Mouse (Mus musculus): ENCODE data around the gene Npepl1.

Gene Npepl1

DNA sequence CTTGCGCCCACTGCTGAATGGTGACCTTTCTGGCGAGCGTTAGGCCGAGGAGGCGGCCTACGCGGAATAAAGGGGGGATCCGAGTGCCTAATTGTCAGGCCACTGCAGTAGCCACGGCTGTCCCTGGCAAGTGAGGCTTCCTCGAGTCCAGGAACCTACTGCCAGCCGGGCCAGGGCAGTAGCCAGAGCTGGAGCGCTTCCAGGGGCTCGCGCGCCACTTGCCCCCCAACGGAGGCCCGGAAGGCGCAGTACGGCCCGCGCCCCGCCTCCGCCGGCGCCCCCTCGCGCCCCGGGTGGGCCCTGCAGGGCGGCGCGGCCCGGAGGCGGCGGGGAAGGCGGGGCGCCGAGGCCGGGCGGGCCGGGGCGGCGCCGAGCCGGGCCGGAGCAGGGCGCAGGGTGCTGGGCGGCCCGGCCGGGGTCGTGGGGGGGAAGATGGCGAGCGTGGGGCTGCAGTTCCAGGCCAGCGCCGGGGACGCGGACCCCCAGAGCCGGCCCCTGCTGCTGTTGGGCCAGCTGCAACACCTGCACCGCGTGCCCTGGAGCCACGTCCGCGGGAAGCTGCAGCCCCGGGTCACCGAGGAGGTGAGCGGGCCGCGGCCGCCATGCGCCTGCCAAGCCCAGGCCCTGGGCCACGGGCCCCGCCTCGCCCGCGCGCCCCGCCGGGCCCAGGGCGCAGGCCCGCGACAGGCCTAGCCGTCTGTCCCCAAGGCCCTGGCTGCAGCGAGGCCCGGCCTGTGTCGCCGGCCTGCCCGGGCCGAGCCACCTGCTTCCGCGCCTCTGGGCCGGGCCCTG is at the start of gene Npepl1:
Npepl1 (plus strand) TSS at position 359 of the 792 bp plus-strand sequence.
- DNase-seq (ENCODE audit: low spot score in 2 of 2) = peak in 1 of 2 experiments; percentile 54

DNA sequence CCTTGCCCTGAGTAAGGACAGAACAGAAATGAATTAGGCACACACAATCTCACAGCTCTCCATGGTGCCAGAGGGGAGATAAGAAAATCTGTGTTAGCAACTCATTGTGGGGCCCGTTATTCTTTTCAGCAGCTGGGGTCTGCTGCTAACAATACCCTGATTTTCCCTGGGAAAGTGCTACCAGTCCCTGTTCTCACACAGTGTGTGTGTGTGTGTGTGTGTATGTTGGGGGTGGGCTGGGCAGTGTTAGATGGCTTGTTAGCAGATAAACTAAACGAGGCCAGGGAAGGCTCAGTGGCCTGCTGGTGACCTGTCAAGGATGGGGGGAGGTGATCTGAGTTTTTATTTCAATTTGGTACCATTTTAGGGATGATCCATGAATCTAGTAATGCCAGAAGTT is 48.9 kb upstream of the Npepl1 start:
- no peak for DNase-seq (ENCODE audit: low spot score in 2 of 2)

DNA sequence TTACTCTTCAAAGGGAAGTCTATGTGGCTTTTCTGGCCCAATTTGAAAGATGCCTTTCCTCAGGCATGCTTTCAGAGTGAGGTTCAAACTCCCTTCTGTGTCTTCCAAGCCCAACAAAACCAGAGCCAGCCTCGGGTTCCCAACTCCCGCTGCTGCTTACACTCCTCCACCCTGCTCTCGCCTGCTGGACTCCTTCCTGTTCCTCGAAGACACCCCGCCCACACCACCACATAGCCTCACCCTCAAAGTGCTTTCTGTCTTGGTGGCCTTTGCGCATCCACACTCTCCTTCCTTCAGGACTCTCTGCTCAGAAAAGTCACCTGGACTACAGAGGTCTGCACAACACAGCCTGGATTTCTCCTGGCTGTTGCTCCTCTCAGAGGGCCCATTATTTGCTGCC is 47.1 kb upstream of the Npepl1 start:
- no peak for DNase-seq (ENCODE audit: low spot score in 2 of 2)

DNA sequence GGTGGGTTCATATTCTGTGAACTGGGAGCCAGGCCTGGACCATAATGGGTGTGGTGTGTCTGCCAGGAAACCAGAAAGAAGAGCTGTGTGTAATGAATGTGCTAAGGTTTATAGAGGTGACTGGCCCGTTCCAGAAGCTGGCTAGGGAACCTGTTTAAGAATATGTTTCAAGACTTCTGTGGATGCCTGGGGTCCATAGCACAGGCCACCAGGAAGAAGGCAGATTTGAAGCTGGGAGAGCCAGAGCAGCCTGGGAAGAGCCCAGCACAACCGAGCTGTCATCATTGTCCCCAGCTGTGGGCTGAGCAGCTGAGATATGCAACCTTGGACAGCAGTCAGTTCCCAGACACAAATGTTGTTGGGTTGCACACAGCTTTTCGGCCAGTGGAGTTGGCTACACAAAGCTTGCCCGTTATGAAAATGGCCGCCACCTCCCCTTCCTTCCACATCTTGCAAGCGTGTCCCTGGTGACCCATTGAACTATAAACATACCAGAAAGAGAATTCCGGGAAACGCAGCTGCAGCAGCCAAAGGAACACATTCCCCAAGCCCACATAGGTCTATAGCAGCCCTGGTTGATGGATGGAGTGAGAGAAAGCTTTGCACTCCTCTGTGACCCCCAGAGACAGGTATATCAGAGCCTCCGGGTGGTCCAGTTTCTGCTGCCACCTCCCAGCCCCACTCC is 46.5 kb upstream of the Npepl1 start:
- DNase-seq (ENCODE audit: low spot score in 2 of 2) = no peak

DNA sequence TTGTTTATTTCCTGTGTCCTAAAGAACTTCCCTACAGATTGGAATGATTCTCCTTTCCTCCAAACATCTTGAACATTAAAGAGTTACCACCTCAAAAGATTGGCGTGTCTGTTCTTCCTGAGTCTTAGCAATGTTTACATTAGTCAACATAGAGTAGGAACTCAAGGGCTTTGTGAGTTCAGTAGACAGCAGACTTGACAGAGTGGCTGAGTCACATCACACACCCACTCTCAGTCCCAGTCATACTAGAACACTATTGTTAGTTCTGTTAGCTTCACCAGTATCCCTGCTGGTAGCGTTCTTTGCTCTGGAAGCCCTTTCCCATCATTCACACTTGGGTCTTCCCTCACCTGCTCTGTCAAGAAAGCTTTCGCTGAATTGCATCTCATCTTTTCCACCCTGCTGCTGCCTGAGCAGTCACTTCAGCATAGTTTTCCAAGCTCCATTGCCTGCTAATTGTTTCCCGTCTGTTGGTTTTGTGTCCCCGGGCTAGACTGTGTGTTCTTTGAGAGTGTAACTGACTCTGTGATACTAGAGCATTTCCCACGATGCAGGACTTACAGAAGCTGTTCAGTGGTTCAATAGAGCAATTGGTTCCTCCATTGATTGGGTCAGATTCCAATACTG is 42.2 kb upstream of the Npepl1 start:
- DNase-seq (ENCODE audit: low spot score in 2 of 2) = peak in 1 of 2 experiments; percentile 23

DNA sequence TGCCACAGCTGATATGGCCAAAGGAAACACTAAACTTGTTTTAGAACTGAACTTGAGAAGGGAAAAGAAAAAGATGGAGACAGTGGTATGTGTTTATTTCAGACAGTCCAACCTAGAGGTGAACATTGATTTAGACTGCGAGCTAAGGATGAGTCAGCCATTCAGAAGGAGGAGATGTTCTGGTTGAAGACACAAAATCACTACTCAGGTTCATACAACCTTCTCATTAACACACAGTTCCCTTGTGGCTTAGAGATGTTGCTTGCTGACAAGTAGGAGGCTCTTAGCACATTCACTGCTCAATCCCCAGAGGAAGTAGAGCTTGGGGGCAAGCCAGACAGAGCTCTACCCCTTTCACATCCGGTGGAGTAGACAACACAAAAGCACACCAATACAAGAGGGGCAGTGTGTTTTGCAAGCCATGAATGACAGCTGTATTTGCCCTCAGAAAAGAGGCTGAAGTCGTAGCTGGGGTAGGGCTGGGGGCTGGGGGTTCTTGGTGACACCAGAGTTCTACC is 40.6 kb upstream of the Npepl1 start:
- DNase-seq (ENCODE audit: low spot score in 2 of 2) = no peak

DNA sequence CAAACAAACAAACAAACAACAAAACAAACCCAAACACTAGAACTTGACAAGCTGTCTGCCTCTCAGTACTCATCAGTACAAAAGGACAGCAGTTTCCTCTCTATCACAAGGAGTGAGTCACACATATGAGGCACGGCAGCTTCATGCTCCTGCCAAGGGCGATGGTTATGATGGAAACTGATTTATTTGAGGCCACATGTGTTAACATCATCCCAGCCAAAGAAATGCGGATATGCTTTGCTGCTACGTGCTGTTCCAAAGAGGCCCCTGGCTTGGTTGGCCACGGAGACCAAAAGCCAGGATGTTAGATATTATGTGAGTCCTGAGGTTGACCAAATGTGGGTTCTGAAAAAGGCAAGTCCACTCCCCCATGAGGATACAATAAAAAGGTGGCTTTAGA is 38.7 kb upstream of the Npepl1 start:
- no peak for DNase-seq (ENCODE audit: low spot score in 2 of 2)

DNA sequence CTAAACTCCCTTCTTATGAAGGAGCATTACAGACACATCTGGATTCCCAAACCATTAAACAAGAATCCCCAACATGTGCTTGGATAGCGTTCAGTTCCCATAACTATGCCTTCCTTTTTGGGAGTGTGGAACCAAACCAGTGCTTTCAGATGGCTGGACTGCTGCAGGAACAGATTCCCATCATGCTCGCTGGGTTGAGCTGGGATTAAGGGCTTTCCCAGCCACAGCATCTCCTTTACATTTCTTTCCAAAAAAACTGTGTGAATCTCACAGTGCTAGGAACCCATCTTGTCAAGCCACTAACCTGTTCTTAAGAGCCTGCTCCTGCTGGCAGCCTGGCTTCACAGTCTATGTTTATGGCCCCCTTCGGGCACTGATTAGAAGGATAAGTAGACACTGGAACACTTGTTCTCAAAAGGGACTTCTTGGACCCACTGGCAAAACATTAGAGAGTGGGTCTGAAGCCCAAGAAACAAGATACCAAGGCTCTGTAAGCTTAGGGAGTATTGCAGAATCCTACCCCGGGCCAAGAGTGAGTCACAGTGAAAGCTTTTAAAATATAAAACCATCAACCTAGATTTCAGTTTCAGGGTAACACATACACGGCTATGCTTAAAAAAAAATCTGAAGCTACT is 36.9 kb upstream of the Npepl1 start:
- no peak for DNase-seq (ENCODE audit: low spot score in 2 of 2)

DNA sequence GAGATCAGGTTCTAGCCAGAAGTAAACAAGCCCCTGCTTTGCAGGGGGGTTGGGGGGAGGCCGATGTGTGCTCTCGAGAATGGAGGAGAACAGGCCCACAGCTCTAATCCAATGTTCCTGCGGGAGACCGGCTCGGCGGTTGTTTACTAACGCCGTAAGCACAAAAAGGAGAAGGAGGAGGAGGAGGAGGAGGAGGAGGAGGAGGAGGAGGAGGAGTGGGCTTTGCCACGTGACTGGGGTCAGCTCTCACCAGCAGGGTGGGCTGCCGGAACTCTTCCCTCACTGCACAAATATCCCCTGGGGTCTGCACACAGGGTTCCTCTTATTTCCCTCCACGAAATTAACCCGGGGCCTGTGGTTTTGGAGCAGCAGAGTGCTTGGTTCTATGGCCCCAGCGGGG is 35.5 kb upstream of the Npepl1 start:
- no peak for DNase-seq (ENCODE audit: low spot score in 2 of 2)

DNA sequence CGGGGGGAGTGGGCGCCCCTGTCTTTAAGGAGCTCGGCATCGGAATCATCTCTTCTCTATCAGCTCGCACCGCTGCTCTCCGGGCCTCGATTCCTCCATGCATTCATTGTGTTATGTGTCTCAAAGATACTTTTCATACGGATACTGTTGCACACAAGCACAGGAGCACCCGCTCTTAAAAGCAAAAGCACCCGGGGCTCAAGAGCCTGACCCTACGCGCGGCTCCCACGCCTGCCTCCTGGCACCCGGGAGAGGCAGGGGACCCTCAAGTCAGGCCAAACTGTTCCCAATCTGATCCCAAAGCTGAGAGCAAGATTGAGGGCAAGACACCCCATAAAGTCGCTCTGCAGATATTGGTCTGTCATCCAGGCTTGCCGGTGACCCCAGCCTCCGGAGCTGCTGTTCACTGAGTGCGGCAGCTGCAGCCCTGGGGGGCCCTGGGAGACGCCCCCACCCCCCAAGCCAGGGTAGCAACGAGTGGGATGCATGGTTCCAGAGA is 35.0 kb upstream of the Npepl1 start:
- peak; percentile 8 to 17 for DNase-seq (ENCODE audit: low spot score in 2 of 2)

DNA sequence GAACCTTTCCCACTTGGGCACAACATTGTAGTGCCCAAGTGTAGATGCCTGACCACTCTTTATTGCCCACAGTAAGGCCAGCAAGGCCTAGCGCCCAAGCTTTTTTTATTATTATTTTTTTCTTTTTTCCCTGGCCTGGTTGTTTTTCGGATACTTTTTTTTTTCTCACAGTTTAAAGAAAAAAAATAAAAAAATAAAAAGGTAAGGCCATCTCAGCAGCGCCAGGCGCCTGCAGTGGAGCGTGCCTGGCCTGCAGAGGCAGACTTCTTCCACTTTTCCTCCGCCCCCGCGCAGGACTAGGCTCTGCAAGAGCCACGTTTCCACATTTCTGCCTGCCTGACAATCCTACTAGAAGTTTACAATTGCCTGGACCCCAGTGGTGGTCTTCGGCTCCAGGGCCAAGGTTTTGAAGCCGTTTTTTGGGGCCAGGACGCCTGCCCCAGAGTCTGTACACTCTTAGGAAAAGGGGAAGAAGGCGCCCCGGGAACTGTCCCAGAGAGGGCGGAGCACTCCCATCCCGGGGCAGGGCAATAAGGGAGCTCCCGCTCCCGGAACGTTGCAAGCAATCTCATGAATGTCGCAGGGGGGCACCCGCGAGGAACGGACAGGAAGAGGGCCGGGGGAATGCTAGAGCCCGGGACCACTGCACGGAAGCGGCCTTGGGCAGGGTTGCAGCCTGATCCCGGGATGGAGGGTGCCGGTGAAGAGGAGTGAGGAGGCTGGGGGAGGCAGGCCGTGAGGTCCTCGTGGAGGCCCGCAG is 34.3 kb upstream of the Npepl1 start, which contains the start of gene Stx16:
Stx16 (plus strand) TSS at position 636 of the 760 bp plus-strand sequence.
- peak; percentile 91 to 93 for DNase-seq (ENCODE audit: low spot score in 2 of 2)

DNA sequence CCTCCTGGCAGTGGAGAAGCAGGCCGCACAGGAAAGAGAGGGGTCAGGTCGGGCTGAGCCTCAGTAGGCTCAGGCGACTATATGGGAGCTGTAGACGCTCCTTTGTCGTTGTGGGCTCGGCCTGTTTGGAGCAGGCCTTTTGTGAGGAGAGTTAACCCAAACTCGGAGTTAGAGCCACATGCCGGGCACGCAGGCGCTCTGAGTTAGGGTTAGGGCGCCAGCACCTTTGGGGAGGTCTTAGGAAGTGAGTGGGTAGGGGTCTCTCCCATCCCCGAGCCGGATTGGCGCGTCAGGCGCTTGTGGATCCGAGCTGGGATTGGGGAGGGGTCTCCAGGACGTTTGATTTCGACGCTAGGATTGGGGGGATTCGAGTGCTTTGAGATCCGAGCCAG is 33.7 kb upstream of the Npepl1 start:
- DNase-seq (ENCODE audit: low spot score in 2 of 2) = no peak

DNA sequence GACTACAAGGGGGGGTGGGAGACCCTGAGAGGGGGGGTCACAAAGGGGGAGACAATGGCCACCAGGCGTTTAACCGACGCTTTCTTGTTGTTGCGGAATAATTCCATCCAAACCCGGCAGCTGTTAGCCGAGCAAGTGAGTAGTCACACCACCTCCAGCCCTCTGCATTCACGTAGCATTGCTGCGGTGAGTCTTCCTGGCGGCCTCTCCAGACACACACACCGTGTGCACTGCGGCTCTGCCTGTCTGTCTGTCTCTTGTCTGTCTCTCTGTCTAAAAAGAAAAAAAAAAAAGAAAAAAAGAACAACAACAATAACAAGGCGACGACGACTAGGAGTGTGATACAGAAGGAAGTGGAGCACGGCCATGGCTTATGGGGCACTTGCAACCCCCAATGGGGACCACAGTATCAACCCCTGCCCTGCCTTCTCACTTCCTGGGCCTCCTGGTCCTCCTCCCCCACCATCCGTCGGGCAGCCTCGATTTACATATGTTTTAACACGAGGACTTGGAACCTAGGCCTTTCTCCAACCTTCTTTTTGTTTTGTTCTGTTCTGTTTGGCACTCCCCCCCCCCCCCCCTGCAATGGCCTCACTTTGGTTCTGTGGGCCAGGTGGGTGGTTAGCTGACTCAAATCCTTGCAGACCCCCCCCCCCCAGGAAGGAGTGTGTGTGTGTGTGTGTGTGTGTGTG is 33.0 kb upstream of the Npepl1 start:
- DNase-seq (ENCODE audit: low spot score in 2 of 2) = peak in 1 of 2 experiments; percentile 10

DNA sequence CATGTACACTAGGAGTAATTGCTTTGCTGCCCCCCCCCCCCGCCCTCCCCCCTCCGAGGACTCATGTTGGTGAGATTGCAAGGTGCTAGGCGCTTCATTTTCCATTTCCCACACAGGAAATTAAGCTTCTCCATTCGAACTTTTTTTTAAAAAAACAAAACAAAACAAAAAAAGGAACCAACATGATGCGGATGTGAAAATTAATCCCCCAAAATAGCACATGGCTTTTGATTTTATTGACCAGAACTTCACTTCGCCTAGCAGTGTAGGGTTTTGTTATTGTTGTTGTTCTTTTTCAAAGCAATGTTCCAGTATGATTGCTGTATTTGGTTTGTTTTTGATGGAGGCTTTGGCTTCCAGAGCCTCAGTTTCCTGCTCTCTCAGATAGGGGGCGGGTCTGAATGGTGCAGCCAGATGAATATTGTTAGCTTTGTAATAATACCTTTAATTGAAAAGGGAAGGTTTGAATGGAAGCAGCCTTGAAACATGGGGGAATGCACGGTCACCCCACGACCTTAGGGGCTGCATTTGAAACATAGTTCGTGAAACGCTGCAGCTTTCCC is 32.3 kb upstream of the Npepl1 start:
- no peak for DNase-seq (ENCODE audit: low spot score in 2 of 2)

DNA sequence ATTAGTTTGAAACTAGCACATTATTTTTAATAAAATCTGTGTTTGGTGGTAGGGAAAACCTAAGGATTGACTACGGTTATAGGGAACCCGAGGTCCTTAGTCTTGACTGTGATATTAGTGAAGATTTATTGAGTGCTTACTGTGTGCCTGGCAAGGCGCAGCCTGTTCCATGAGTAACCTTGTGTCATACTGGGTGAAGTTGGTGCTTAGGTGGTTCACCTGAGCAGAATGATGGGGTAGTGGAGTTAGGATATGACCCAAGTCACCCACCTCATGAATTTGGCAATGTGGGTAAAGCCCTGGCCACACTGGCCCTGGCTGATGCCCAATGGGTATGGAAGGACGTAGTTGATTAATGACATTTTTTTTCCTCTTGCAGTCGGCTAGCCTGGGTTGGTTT is 28.3 kb upstream of the Npepl1 start:
- no peak for DNase-seq (ENCODE audit: low spot score in 2 of 2)

DNA sequence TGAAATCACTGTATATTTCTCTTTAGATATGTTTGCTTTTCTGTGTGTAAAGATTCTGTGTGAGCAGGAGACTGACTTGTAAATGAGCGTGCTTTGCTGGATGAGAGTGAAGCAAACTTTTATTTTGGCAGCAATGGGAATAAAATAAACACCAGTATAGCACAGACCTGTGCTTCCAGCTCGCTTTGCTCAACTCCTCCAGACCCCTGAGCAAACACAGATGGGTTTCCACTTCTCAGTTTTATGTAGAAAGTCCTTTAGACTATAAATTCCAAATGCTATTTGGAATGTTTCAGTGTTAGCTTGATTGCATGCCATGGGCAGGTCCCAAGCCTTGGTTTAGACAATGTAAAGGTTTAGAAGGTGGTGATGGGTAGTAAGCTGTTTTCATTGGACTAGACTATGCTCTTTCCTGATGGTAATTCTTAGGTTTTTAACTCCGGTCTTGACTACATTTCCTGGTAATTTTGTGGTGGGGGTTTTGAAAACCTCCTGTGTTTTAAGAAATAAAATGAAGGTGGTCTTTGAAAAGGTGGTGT is 27.7 kb upstream of the Npepl1 start:
- no peak for DNase-seq (ENCODE audit: low spot score in 2 of 2)

DNA sequence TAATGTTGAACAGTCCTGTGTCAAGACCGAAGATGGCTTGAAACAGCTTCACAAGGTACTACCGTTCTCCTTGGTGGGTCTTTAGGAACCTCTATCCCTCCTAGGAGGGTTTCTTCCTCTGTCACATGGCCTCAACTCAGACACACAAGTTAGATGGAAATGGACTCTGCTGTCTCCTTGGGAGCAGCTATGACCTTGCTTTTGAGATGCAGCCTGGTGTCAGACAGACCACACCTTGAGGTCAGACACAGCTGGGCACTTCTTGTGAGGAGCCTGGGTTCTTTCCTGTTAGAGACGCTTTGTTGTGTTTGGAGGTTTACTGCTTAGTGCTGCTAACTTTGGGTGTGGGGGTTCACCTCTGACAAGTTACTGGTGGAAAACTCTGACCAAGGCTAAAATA is 15.1 kb upstream of the Npepl1 start:
- no peak for DNase-seq (ENCODE audit: low spot score in 2 of 2)

DNA sequence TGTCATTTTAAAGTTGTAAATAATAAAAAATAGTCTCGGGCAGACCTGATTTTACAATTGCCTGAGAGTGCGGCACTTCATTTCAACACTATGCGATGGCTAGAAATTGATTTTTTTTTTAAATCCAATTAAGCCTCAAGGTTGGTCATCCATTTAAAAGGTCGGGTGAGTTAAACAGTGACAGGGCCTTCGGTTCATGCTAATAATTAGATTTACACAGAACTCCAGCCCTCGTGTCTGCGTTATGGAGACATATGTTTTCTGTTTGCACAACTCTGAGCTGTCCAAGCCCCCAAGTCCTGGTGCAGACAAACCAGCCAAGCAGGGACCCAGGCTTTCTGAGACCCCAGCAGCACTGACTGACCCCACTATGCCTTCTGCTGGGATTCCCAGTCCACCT is 7.8 kb upstream of the Npepl1 start:
- no peak for DNase-seq (ENCODE audit: low spot score in 2 of 2)

DNA sequence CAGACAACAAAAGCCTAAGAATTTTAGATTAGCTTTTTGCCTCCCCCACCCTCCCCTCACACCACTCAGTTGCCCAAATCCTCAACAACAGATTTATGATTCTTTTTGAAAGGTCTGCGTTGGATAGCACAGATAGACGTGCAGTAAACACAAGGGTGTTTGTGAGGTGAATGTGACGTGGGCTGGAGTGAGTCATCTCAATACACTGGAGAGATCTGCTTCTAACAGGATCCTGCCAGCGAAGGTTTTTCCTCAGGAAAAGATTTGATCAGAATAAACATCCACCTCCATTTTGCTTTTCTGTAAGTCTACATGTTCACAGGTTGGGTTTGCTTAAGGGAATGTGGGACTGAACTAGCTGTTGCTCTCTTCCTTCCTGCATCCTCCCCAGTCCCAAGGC is 6.6 kb upstream of the Npepl1 start:
- DNase-seq (ENCODE audit: low spot score in 2 of 2) = peak; percentile 15 to 29

DNA sequence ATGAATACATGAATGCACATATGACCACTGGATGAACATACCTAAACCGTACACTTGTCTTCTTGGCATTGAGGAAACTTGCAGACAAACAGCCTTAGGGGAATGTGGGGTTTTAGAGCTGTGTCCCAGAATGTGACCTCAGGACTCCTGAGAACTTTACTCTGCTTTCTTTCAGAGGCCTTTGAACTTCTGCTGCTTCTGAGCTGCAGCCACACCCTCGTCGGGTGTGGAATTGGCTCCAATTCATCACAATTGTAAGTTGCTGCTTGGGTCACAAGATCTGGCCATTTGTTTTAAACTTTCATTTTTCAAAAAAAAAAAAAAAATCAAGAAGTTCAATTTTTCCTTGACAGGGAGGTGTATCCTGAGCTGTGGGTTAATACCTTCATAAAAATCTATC is 2.8 kb upstream of the Npepl1 start:
- no peak for DNase-seq (ENCODE audit: low spot score in 2 of 2)

Data from right cerebral cortex, adult 2 months (tissue).